Mouse (Mus musculus) heart, adult 2 months (tissue): Measurements from ENCODE around the gene Plpp3.
"Not testable (repeated sequence)": the region's sequence is repeated elsewhere in the genome, so short reads cannot be mapped to it uniquely, and the experiment has no call there.

Experiments
- CTCF ChIP-seq: fragments of 200-600 bp; IDR thresholded peaks from 2 replicates; pipeline ENCODE4 v1.8.1; 2022; ENCODE audit warnings: antibody characterized with exemption, mild to moderate bottlenecking, moderate library complexity
- POLR2A ChIP-seq: fragments of 200-500 bp; IDR thresholded peaks from 2 replicates; pipeline ENCODE4 v1.6.1; 2011; ENCODE audit warnings: mild to moderate bottlenecking, low read depth, low read length, control low read depth; ENCODE audit not compliant: insufficient read depth

DNA sequence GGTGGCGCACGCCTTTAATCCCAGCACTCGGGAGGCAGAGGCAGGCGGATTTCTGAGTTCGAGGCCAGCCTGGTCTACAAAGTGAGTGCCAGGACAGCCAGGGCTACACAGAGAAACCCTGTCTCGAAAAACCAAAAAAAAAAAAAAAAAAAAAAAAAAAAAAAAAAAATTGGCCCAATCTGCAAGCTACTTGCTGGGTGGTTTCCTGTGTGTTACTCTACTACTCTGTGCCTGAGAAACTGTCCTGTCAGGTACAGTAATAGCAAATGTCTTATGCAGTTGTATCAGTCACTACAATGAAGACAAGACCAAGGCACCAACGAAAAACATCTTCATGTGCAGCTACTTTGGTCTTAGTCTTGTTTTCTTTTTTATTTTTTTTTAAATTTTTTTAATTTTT lies 112.3 kb downstream of the Plpp3 start:
- not testable (repeated sequence) for TF ChIP-seq CTCF, POLR2A
